Mouse (Mus musculus) kidney, postnatal 10 days (tissue): Measurements from ENCODE around the gene Grip1.
A peak's percentile ranks its signal among the peaks of the same experiment; 100 is the strongest.

Experiments used
- DNase-seq: peaks from one replicate; pipeline ENCODE4 v3.0.0; 2021; ENCODE audit warnings: mixed read lengths

Grip1 gene

DNA sequence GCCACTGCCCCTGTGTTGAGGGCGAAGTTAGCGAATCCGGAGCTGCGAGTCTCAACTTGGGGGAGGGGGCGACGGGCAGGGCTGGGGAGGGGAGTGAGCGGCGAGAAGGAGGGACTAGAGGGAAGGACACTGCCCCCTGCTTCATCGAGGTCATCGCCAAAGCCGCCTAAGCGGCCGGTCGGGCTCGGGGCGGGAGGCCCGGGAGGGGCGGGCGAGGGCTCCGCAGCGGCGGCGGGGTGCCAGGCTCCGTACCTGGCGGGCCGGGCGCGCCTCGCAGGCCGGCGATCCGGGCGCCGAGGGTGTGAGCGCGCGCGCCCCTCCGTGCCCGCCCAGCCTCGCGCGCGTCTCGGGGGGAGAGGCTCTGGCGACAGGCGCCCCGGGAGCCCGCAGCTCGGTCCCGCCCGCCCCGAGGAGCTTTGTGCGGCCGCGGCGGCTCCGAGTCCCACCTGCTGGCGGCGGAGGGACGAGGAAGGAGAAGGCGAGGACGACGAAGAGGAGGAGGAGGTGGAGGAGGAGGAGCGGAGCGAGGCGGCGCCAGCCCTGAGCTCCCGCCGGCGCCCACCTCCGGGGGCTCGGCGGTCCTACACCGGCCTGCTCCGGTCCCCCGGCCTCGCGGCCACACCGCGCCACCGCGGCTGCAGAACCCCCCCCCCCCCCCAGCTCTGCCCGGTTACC lies at the start of gene Grip1:
TSS of gene Grip1 (plus strand) at position 400 of the 675 bp plus-strand sequence.
- peak; percentile 62 for DNase-seq

GRCm38 (mm10) chr10:119405103-119405502 lies 48.5 kb upstream of the Grip1 start:
- no peak for DNase-seq

- no peak for DNase-seq
These were observed 48.0 kb upstream of the Grip1 start for GRCm38 (mm10) chr10:119405612-119406011.

DNA sequence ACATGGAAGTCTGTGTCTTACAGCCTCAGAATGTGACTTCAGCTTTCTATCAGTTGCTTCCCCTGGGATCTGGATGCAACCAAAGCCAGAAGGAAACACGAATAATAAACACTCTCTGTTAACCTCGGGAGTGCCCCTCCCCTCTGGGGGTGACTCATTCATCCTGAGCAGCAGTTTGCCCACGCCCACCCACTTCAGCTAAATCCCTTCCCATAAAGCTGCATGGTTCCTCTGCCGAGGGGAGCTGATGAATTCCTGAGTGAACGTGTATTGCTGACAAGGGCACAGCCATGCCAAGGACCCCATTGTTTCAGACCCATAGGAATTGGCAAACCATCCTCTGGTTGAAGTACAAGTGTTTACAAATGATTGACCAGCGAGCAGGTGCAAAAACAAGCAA lies 45.3 kb upstream of the Grip1 start:
- peak; percentile 16 for DNase-seq

GRCm38 (mm10) chr10:119413238-119413637 lies 40.4 kb upstream of the Grip1 start:
- no peak for DNase-seq

- no peak for DNase-seq
These were observed 38.5 kb upstream of the Grip1 start for GRCm38 (mm10) chr10:119415106-119415505.

DNA sequence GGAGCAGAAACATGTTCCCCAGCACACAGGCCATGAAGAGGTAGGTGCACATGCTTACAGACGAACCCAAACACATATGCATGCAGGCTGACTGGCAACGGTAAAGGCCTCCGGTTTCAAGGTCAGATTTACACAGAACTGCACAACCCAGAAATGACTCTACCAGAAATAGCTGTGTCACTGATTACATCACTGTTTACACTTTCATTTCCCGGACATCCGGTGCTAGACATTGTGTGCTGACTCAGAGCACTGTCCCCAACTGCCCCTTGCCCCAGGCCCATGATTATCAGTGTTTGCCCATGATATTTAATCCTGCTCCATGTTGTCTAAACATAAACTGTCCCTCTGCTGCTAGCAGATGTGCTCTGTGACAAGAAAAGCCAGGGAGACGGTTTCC lies 32.2 kb upstream of the Grip1 start:
- no peak for DNase-seq

GRCm38 (mm10) chr10:119423821-119424534 lies 29.7 kb upstream of the Grip1 start:
- no peak for DNase-seq

DNA sequence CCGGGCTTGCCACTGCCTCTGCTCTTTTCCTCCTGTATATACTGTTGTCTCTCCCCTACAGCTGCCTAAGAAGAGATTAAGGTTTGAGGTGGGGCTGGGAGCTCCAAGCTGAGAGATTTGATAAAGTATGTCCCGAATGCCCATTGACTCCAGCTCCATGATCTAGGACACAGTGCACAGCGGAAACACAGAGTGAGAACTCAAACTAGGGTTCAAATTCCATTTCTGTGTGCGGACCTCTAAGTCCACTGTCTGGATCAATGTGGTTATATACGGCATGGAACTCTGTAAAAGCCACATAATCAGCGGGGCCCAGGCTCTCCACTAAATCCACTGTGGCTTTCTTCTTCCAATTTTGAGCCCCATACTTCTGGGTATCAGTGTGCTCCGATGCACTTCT lies 26.0 kb upstream of the Grip1 start:
- DNase-seq = no peak

GRCm38 (mm10) chr10:119428106-119428505 lies 25.5 kb upstream of the Grip1 start:
- DNase-seq = no peak

GRCm38 (mm10) chr10:119430240-119430639 lies 23.4 kb upstream of the Grip1 start:
- no peak for DNase-seq

DNA sequence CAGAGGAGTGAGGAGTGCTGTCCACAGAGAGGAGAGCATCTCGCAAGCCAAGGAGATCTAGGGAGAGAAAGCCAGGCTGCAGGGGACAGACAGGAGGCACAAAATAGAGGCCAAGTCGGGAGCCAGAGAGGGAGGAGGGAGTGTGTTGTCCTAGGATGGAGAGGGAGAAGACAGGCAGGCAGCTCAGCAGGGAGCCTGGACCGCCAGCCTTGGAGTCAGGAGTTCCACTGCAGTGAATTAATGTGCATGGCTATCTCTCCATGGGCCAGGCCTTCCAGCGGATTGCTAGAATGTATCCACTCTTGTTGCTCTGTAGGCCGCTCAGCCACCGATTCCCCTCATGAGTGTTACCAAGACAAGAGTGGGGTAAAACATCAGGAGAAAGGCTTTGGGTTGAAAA lies 21.8 kb upstream of the Grip1 start:
- DNase-seq = no peak

DNA sequence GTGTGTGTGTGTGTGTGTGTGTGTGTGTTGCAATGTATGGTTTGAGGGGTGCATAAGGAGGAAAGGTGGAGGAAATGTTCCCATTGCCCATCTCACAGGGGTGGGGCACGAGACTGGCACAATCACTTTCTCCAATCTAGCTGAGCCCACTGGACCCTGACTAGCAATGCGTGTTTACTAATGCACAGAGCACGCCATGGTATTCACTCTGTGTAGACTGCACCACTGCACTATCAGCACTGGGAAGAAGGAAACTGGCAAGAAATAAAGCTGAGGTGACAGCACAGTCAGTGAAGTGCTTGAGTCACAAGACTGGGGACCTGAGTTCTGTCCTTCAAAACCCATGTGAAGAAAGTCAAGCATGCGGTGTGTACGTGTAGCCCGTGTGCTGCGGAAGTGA lies 17.8 kb upstream of the Grip1 start:
- DNase-seq = no peak

GRCm38 (mm10) chr10:119437319-119437718 lies 16.3 kb upstream of the Grip1 start:
- no peak for DNase-seq

DNA sequence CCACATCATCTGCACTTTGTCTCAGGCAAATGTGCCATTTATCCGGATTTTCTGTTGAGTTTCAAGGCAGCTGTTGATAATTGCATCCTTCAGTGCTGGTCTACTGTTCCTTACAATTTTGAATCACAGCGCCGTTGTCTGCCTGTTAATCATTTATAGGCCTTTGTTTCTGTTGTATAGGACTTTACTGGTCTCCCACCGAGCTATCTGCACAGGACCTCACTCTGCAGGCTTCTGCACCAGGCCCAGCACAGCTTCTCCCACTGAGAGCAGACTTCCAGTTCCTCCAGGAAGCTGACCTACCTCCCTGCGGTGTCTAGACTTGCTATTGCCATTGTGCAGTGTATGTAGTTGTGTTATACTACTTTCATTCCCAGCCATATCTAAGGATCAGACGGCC lies 11.9 kb upstream of the Grip1 start:
- no peak for DNase-seq

GRCm38 (mm10) chr10:119447392-119447914 lies 6.2 kb upstream of the Grip1 start:
- peak; percentile 35 for DNase-seq

DNA sequence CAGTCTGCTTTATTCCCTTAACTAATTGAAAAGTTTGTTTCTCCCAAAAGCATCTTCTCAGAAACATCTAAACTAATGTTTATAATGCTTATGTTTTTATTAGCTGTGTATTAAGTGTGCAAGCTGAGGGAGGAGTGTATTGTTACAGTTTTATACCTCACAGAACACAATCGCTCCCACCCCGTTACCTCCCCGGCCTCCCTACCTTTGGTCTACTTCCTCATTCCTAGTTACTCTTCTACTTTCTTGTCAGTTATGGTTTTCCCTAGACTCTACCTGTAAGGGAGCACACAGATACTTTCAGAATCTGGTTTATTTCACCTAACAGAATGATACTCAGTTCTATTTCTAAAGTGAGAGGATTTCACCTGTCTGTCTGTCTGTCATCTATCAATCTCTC lies 5.7 kb upstream of the Grip1 start:
- DNase-seq = no peak

DNA sequence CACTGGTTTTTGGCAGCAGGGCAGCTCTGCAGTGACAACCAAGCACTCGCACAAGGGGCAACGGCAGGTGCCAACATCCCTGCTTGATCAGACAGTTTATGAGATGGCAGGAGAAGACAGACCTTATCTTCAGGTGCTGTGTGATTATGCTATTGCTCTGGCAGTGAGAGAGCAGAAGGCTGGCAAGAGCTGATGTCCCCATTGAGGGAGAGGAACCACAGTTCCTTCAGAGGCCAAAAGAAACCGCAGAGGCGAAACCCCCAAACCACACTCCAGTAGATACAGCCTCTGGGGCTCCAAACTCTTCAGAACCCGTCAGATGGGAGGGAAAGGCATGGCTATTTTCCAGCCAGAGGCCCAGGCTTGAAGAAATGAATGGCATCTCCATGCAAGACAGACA lies 932 bp upstream of the Grip1 start:
- DNase-seq = no peak

GRCm38 (mm10) chr10:119454106-119454667 lies 557 bp downstream of the Grip1 start:
- DNase-seq = no peak

DNA sequence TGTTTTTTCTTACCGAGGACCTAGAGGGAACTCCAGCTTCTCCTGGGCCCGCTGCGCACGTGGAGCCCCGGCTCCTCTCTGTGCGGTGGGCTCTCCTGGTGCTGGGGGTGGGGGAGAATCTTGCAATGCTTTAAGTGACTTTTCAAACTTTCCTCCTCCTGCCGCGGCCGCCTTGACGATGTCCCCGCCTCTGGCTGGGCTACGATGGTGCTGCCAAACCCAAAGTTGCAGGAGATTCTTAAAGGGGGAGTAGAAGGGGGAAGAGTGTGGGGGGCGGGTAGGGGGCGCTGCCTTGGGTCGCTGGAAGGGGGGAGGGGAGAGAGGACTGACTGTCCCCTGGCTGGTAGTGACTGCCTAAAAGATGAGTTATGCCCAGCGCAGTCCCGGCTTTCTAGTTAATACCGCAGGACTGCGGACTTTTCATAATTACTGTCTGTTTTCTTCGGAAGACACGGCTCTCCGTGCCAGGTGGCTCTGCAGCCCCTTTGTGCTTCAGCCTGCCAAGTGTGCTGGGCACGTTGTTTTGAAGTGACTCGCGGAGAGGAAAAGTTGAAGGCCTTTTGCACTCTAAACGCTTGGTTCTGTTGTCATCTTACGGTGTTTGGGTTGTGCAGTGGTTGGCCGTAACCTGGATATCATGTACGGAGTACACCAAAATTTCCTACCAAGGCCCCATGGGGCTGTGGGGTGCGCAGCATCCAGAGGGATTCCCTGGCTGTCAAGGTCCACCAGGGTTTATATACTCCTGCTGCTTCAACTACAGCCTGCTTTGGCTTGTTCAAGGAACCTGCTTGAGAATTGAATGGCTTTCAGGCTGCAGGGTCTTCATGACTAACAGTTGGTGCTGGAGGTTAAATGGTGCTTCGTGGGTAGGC lies 1.3 kb downstream of the Grip1 start:
- peak; percentile 32 for DNase-seq

GRCm38 (mm10) chr10:119455543-119455940 lies 1.9 kb downstream of the Grip1 start:
- no peak for DNase-seq

DNA sequence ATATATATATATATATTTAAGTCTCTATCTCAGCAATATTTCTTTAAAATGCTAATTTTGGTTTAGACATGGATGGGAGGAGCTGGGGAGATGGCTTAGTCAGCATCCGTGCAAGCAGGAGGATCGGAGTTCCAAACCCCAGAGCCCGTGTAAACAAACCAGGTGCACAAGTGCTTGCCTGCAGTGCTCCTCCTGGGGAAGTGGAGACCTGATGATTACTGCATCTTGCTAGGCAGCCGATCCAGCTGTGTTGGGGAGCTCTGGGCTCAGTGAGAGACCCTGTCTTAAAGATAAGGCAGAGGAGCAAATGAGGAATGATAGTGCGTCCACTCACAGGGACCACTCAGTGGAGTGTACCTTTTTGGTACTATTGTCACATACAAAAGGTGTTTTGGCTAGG lies 3.5 kb downstream of the Grip1 start:
- no peak for DNase-seq

GRCm38 (mm10) chr10:119458991-119459390 lies 5.4 kb downstream of the Grip1 start:
- no peak for DNase-seq
